Mouse (Mus musculus) bone marrow macrophage, adult 2 months (primary cell): ENCODE data around the gene Rnf115.

ENCODE experiments used
- CTCF ChIP-seq: IDR thresholded peaks from 2 replicates; pipeline ENCODE4 v1.5.1; 2012; ENCODE audit warnings: low read depth, mild to moderate bottlenecking, low read length, moderate library complexity
- POLR2A ChIP-seq: IDR thresholded peaks from 2 replicates; pipeline ENCODE4 v1.6.1; 2012; ENCODE audit warnings: mild to moderate bottlenecking, low read depth, low read length, borderline replicate concordance

GRCm38 (mm10) chr3:96701003-96701402 is 26.5 kb upstream of the Rnf115 start:
- no peak for TF ChIP-seq CTCF
- no peak for TF ChIP-seq POLR2A
